Mouse (Mus musculus) adrenal gland, adult 18-20 months (tissue): ENCODE results near the gene Gm11985. TPM values are rescaled to one million over a fixed set of nuclear protein-coding genes. Genes with fewer than 3 reads are reported as not detected.
A peak's percentile ranks its signal among the peaks of the same experiment; 100 is the strongest.
"Not testable (repeated sequence)": the region's sequence is repeated elsewhere in the genome, so short reads cannot be mapped to it uniquely, and the experiment has no call there.

ENCODE experiments used
- DNase-seq, 2 experiments: peaks; one replicate each; pipeline ENCODE4 v3.0.0; 2021 to 2022; ENCODE audit warnings: low spot score in 2 of 2
- long read RNA-seq, 2 experiments: library from polyadenylated mRNA; stranded (forward); transcript quantifications; one replicate each; pipeline ENCODE4 v2.0.0; 2021
- total RNA-seq, 2 experiments: library from RNA; stranded (reverse); gene quantifications; 1 replicate in 1 of 2; 2 replicates in 1 of 2; pipeline ENCODE4 v1.2.3; 2021

Gene Gm11985
- not detected for total RNA-seq
- long read RNA-seq, experiment 1: 0 reads
- long read RNA-seq, experiment 2: 0 reads

DNA sequence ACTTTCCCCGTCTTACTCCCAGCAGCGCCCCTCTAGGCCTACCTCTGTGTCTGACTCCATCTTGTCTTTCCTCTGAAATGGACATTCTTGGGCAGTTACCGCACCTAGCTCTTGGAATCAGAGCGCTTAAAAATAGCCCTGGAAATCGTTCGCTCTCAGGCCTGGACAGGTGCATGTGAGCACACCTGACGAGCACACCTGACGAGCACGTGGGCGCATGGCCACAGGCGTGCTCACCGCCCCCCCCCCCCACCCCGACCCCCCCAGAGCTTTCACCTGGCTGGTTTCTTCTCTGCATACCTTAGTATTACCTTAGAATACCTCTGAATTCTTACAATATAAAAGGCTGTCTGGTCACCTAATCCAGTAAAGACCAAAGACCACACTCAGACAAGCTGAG, at the start of gene Gm11985:
Gm11985 (minus strand) TSS at position 101 of the 400 bp plus-strand sequence.
- no peak for DNase-seq

GRCm38 (mm10) chr11:7237712-7238111, 49.3 kb upstream of the Gm11985 start:
- DNase-seq: no peak

- no peak for DNase-seq
These were observed 48.4 kb upstream of the Gm11985 start for GRCm38 (mm10) chr11:7236751-7237150.

DNA sequence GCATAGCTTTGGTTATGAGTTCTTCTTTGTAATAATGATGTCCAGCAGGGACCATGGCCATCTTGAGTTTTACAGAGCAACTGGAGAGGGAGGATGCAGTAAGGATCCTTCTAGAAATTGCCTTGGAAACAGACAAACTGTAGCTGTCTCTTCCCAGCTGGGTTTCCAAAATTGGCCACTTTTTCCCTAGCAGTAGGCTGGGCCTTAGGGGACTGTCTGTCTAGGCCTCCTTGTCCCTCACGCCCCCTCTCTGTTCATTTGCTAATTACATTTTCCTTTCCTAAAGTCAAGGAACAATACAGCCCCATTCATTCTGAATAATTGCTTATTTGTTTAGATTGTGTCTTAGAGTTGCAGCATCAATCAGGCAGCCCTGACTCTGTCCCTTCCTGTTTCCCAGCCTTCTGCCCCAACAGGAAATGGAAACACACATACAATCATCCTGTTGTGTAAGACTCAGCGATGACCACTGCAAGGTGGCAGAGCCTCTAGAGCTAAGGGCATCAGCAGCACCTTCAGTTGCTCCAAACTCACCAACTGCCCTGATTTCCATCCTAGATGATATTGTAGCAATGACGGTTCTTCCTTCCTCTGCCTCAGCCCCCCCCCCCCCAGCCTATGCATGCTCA, 46.7 kb upstream of the Gm11985 start:
- no peak for DNase-seq

DNA sequence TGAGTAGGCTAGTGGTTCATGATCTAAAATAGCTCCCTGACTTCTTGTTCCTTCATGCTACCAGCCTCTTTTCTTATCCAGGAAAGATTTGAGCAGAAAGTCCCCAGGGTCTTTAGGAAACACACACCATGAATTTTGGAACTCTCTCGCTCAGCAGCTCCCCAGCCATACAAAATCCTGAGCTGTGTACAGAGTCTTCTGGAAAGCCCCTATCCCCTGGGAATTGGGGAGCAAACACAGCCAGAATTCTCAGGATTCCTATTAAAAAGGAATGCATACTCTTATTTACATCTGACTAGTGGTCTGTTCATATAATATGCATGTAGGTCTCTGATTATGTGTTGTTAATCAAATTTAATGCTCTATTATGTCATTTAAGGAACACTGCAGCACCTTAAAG, 46.1 kb upstream of the Gm11985 start:
- DNase-seq: no peak

DNA sequence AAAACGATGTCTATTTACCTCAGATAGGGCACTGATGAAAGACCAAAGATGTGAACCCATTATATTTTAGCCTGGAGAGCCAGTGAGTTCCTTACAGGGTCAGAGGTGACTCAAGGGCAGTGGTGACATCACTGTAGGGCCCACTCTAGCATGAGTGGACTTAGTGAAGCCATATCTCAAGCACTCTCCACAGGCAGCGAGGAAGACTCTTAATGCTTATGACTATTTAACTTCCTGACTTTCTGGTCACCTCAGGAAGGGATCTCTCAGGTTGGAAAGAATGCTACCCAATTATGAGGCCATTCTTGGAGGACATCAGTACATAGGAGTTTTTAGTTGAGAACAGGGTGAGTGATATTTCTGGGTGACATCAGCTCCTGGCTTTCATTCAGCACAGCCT, 45.0 kb upstream of the Gm11985 start:
- no peak for DNase-seq

- DNase-seq: no peak
These were observed 43.6 kb upstream of the Gm11985 start for GRCm38 (mm10) chr11:7231958-7232357.

GRCm38 (mm10) chr11:7230000-7230399, 41.6 kb upstream of the Gm11985 start:
- no peak for DNase-seq

DNA sequence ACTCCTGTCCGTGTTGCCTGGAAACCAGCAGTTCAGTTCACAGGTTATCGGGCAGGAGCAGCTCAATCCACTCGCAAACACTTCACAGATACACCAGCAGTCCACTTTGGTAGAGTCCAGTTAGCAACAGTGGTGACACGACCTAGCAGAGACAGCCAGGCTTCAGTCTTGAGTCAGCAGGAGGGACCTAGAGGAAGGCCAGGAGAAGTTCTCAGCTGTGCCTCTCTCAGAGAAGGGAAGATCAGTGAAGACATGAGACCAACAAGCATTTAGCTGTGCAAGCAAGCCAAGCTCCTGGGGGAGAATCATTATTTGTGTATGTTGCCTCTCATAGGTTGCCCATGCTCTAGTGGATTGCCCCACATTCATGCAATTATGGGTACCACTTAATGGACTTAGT, 39.7 kb upstream of the Gm11985 start:
- DNase-seq: no peak

GRCm38 (mm10) chr11:7226810-7227550, 38.6 kb upstream of the Gm11985 start:
- no peak for DNase-seq

DNA sequence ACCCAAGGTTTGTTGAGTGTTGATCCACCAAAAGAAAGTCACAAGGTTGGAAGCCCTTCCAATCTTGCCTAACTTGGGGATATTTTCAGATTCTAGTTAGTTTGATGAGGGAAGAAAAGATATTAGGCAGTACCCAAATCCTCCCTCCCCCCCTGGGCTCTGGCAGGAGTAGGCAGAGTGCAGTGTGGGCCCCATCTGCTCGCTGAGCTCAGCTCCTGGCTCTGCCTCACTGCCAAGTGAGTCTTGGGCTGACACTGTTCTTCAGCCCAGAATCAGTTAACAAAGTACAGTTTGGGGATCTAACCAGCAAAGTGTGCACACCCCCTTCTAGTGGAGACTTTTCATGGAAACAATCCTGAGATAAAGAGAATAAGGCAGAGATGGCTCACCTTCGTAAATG, 37.8 kb upstream of the Gm11985 start:
- no peak for DNase-seq

DNA sequence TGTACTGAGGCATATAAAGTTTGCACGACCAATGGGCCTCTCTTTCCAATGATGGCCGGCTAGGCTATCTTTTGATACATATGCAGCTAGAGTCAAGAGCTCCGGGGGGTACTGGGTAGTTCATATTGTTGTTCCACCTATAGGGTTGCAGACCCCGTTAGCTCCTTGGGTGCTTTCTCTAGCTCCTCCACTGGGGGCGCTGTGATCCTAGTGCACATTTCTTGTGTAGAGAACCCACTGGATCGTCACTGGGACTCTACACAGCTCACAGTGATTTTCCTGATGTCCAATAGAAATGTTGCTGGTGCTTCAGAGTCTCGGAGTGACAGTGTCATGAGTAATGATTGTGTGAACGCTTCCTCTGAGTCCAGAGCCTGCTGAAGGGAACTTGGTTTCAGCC, 33.5 kb upstream of the Gm11985 start:
- not testable (repeated sequence) for DNase-seq

- peak; percentile 60 to 71 for DNase-seq
These were observed 27.3 kb upstream of the Gm11985 start for GRCm38 (mm10) chr11:7215703-7216102.

DNA sequence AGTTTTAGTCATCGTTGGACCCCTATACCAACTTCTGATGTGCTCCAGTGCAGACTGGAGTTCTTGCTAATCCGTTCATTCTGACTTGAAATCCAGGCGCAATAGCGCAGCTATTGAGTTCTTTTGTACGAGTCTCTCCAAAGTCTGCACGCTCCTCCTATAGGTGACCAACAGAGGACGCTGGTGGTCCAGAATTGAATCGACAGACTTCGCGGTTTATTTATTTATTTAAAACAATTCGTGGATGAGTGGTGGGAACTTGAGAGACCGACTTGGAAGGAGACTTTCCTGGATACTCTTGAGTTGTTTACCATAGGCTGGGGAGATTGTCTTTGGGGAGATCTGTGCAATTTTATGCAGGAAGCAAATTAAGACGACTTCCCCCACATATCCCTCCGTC, 26.4 kb upstream of the Gm11985 start:
- DNase-seq: no peak

- DNase-seq: no peak
These were observed 25.9 kb upstream of the Gm11985 start for GRCm38 (mm10) chr11:7214342-7214660.

- peak; percentile 38 to 44 for DNase-seq
These were observed 25.4 kb upstream of the Gm11985 start, which contains the start of gene Igfbp3 for GRCm38 (mm10) chr11:7213501-7214341. Igfbp3 (minus strand) TSS chr11:7213923.

DNA sequence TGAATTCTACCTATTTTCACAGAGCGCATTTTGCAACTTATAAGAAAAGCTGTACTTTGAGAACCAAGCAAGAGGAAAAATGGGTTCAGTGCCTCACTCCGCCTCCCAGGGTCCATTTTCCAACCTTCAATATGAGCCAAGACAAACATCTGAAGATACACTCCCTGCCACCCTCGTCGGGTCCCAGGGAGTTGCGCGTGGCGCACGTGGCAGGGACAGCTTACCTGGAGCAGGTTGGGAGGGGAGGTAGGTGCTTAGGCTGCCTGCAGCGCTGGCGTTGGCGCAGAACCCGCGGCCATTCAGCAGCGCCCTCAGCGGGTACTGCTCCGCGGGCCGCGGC, 24.8 kb upstream of the Gm11985 start:
- DNase-seq: no peak

GRCm38 (mm10) chr11:7212126-7212798, 23.9 kb upstream of the Gm11985 start:
- DNase-seq: no peak

- DNase-seq: no peak
These were observed 22.8 kb upstream of the Gm11985 start for GRCm38 (mm10) chr11:7211211-7211610.

DNA sequence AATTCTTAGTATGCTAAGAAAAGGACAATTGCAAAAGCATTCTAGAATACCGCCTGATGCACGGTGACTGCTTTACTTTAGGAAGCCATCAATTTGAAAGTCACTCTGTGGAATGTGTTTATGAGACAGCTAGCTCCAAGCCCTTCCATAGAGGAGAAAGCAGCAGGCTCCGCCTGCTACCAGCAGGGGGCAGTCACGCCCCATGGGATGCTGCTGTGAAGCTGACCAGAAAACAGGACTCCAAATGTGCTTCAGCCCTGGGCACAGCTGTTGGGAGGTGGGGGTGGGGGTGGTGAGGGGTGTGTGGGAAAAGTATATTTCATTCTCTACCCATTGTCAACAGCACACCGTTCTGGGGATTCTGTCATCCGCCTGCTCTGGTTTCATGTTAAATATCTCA, 22.0 kb upstream of the Gm11985 start:
- DNase-seq: peak; percentile 77 to 82

GRCm38 (mm10) chr11:7203846-7204245, 15.5 kb upstream of the Gm11985 start:
- no peak for DNase-seq
